Mouse (Mus musculus) kidney, postnatal 14 days (tissue): ENCODE measurements at regions not wholly inside any gene's neighbourhood (a gene's known extent, or its start where the extent isn't known, plus 50 kb on each side); places are given as distances from the start of the nearest gene placed in this dataset.

Experiments
- DNase-seq: peaks from one replicate; pipeline ENCODE4 v3.0.0; 2022; ENCODE audit warnings: mixed read lengths

DNA sequence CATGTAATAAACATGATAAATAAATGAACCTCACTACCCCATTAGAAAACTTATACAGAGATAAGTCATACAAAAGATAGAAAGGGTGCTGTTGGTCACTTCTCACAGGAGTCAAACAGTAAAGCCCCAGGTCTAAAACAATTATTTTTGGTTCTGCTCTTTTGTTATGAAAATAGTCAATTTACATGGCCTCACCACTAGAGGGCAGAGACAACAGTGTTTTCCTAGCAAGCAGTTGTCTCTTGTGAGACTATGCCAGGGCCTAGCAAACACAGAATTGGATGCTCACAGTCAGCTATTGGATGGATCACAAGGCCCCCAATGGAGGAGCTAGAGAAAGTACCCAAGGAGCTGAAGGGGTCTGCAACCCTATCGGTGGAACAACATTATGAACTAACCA lies 96.3 kb upstream of the 4930550L24Rik start:
- DNase-seq: peak; percentile 1
